Mouse (Mus musculus) testis, adult 2 months (tissue): ENCODE measurements at regions not wholly inside any gene's neighbourhood (a gene's known extent, or its start where the extent isn't known, plus 50 kb on each side); places are given as distances from the start of the nearest gene placed in this dataset.

Source experiments
- H3K27ac ChIP-seq: fragments of 200-500 bp; 2 replicates; pipeline ENCODE4 v1.5.1; 2012; ENCODE audit warnings: low read depth, low read length; ENCODE audit not compliant: control insufficient read depth, insufficient read depth
- H3K27me3 ChIP-seq: fragments of 200-500 bp; 2 replicates; pipeline ENCODE4 v1.6.1; 2012; ENCODE audit warnings: mild to moderate bottlenecking, low read length, moderate library complexity; ENCODE audit not compliant: control insufficient read depth, insufficient read depth
- H3K36me3 ChIP-seq: fragments of 200-500 bp; 2 replicates; pipeline ENCODE4 v1.6.1; 2012; ENCODE audit warnings: mild to moderate bottlenecking, low read length; ENCODE audit not compliant: control insufficient read depth, insufficient read depth
- H3K4me1 ChIP-seq: fragments of 200-500 bp; 2 replicates; pipeline ENCODE4 v1.6.1; 2012; ENCODE audit warnings: low read length; ENCODE audit not compliant: control insufficient read depth, insufficient read depth
- H3K4me3 ChIP-seq: fragments of 200-500 bp; 2 replicates; pipeline ENCODE4 v1.5.1; 2012; ENCODE audit warnings: low read depth, mild to moderate bottlenecking, low read length, moderate library complexity, mixed read lengths; ENCODE audit not compliant: control insufficient read depth
- CTCF ChIP-seq: fragments of 200-500 bp; IDR thresholded peaks from 2 replicates; pipeline ENCODE4 v1.5.1; 2012; ENCODE audit warnings: low read depth, mild to moderate bottlenecking, inconsistent platforms, low read length, moderate library complexity; ENCODE audit not compliant: control insufficient read depth, insufficient read depth, insufficient replicate concordance
- POLR2A ChIP-seq: fragments of 200-500 bp; IDR thresholded peaks from 2 replicates; pipeline ENCODE4 v1.6.1; 2012; ENCODE audit warnings: low read depth, mild to moderate bottlenecking, inconsistent platforms, low read length, moderate library complexity; ENCODE audit not compliant: control insufficient read depth

DNA sequence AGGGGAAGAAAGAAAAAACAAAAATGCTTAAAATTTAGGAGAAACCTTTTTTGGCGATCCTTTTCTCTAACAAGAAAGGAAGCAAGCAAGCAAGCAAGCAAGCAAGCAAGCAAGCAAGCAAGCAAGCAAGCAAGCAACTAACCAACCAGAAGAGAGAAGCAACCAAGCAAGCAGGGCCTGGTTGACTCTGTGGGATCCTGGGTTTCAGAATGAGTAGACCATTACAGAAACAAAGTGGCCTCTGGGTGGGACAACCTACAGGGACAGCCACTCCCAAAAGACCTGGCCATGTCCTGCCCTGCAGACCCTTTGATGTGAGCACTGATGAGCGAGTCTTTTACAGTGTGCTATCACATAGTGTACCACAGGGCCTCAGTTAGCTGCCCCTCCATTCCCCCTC, 211.6 kb downstream of the 4933412E24Rik start:
- Histone ChIP-seq H3K36me3 (no peaks in the 10 kb centered on the region), H3K4me3 (no peak overlapping the region), H3K27ac (no peak overlapping the region), H3K4me1 (no peaks in the 10 kb centered on the region), H3K27me3 (no peaks in the 10 kb centered on the region)
- TF ChIP-seq POLR2A, result no peak
- no peak for TF ChIP-seq CTCF

DNA sequence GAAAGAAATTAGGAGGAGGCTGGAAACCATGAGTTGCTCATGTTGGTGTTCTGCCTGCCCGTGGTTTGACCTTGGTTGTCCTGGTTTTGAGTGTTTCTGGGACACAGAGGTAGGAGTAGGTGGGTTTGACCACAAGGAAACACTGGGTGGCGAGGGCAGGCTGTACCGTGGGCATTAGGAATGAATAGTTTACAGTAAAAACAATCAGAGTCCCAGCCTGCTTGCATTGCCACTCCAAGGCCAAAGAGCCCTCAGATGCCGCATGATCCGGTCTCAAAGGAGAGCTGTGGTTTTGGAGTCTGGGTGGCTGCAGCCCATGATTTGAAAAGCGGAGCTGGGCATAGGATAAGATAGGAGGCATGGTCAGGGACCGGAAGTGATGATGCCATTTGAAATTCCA, 212.0 kb downstream of the 4933412E24Rik start:
- no peak for TF ChIP-seq POLR2A
- no peak for TF ChIP-seq CTCF
- Histone ChIP-seq H3K4me1 (no peaks in the 10 kb centered on the region), H3K27me3 (no peaks in the 10 kb centered on the region), H3K27ac (no peak overlapping the region), H3K4me3 (no peak overlapping the region), H3K36me3 (no peaks in the 10 kb centered on the region)

DNA sequence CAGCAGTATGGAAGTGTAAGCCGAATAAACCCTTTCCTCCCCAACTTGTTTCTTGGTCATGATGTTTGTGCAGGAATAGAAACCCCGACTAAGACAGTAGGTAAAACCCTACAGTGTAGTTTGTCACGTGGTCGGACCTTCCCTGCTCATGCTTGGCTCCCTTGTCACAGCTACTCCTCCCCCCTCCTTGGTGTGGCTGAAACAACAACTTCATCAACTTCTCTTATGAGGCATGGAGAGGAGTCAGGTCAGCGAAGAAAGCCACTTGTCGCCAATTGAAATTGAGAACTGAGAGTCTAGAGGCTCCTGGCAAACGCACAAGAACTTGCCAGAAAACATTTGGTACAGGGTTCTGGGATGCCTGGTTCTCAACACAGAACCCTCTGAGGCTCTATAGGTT, 214.1 kb downstream of the 4933412E24Rik start:
- H3K27me3 ChIP-seq, result no peaks in the 10 kb centered on the region
- no peaks in the 10 kb centered on the region for H3K36me3 ChIP-seq
- no peak overlapping the region for H3K4me3 ChIP-seq
- TF ChIP-seq CTCF (no peak), POLR2A (no peak)
- H3K4me1 ChIP-seq, result no peaks in the 10 kb centered on the region
- H3K27ac ChIP-seq, result no peak overlapping the region

GRCm38 (mm10) chr15:59799124-59799815, 217.1 kb downstream of the 4933412E24Rik start:
- no peaks in the 10 kb centered on the region for H3K36me3 ChIP-seq
- H3K4me1 ChIP-seq, result no peaks in the 10 kb centered on the region
- TF ChIP-seq CTCF (no peak), POLR2A (no peak)
- no peaks in the 10 kb centered on the region for H3K27me3 ChIP-seq
- H3K27ac ChIP-seq, result no peak overlapping the region
- H3K4me3 ChIP-seq, result no peak overlapping the region

GRCm38 (mm10) chr15:59798486-59798885, 217.9 kb downstream of the 4933412E24Rik start:
- Histone ChIP-seq H3K4me1 (no peaks in the 10 kb centered on the region), H3K27ac (no peak overlapping the region), H3K27me3 (no peaks in the 10 kb centered on the region), H3K4me3 (no peak overlapping the region), H3K36me3 (no peaks in the 10 kb centered on the region)
- no peak for TF ChIP-seq POLR2A
- no peak for TF ChIP-seq CTCF

DNA sequence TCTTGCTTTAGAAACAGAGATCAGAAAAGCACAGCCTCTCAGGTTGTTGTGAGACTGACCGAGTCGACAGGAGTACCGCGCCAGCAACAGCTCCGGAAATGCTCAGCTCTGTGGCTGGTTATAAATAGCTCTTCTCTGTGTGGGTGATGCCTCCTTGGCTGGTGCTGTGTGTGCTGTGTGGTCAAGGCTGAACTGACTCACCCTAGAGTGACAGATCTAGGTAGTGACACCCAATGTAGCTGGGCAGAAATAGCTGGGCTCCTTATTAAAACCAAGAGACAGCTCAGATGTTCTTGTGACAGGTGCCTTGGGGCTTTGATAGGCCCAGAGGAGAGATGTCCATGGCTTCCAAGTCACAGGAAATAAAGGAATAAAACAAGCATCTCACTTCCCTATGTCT, 220.7 kb downstream of the 4933412E24Rik start:
- TF ChIP-seq POLR2A (no peak), CTCF (no peak)
- no peaks in the 10 kb centered on the region for H3K27me3 ChIP-seq
- H3K36me3 ChIP-seq, result no peaks in the 10 kb centered on the region
- no peaks in the 10 kb centered on the region for H3K4me1 ChIP-seq
- H3K4me3 ChIP-seq, result no peak overlapping the region
- no peak overlapping the region for H3K27ac ChIP-seq

- no peak overlapping the region for H3K4me3 ChIP-seq
- TF ChIP-seq CTCF (no peak), POLR2A (no peak)
- H3K27ac ChIP-seq, result no peak overlapping the region
- H3K27me3 ChIP-seq, result no peaks in the 10 kb centered on the region
- H3K36me3 ChIP-seq, result no peaks in the 10 kb centered on the region
- no peaks in the 10 kb centered on the region for H3K4me1 ChIP-seq
Measured at GRCm38 (mm10) chr15:59794871-59795270, 221.5 kb downstream of the 4933412E24Rik start.
